Mouse (Mus musculus) midbrain, embryonic 13.5 days (tissue): Measurements from ENCODE around the gene Ucp2. TPM values are rescaled to one million over a fixed set of nuclear protein-coding genes. Genes with fewer than 3 reads are reported as not detected.

Experiments
- ATAC-seq: fragments of 200-750 bp; cut with Nextera tagmentation; 2 replicates; pipeline ENCODE4 v1.8.0; 2017; ENCODE audit warnings: mild to moderate bottlenecking, moderate TSS enrichment, moderate library complexity
- H3K27ac ChIP-seq: fragments of 300-500 bp; sonication (generic); 2 replicates; pipeline ENCODE4 v1.5.1; 2015; ENCODE audit warnings: inconsistent platforms, mild to moderate bottlenecking, moderate library complexity
- H3K27me3 ChIP-seq: fragments of 300-500 bp; sonication (generic); 2 replicates; pipeline ENCODE4 v1.6.1; 2015; ENCODE audit warnings: mild to moderate bottlenecking, inconsistent platforms
- H3K36me3 ChIP-seq: fragments of 300-500 bp; sonication (generic); 2 replicates; pipeline ENCODE4 v1.6.1; 2015; ENCODE audit warnings: mild to moderate bottlenecking, inconsistent platforms
- H3K4me1 ChIP-seq: fragments of 300-500 bp; sonication (generic); replicated peaks from 2 replicates; pipeline ENCODE4 v1.6.1; 2015; ENCODE audit warnings: inconsistent platforms
- H3K4me2 ChIP-seq: fragments of 300-500 bp; sonication (generic); replicated peaks from 2 replicates; pipeline ENCODE4 v1.6.1; 2015; ENCODE audit warnings: moderate library complexity, mild to moderate bottlenecking, inconsistent platforms
- H3K4me3 ChIP-seq: fragments of 300-500 bp; sonication (generic); replicated peaks from 2 replicates; pipeline ENCODE4 v1.5.1; 2015; ENCODE audit warnings: mild to moderate bottlenecking, inconsistent platforms
- H3K9ac ChIP-seq: fragments of 300-500 bp; sonication (generic); replicated peaks from 2 replicates; pipeline ENCODE4 v1.6.1; 2015; ENCODE audit warnings: mild to moderate bottlenecking, inconsistent platforms
- H3K9me3 ChIP-seq: fragments of 300-500 bp; sonication (generic); 2 replicates; pipeline ENCODE4 v1.6.1; 2016; ENCODE audit warnings: mild to moderate bottlenecking, inconsistent platforms
- WGBS: fragments of 180-500 bp; shearing (Covaris S2); methylation state at CpG from one replicate; pipeline ENCODE4 v1.1.7; 2015; 5-methylcytosine and 5-hydroxymethylcytosine counted together
- polyA plus RNA-seq: library from polyadenylated mRNA; unstranded; fragments of >200 nt; fragmentation: Nextera tagmentation; extraction: Ambion mirVana; gene quantifications from 2 replicates; pipeline ENCODE4 v1.2.1, GENCODE M21; 2015

The Ucp2 gene
- polyA plus RNA-seq, 1 experiment from 2014 or later = 52.5 TPM

DNA sequence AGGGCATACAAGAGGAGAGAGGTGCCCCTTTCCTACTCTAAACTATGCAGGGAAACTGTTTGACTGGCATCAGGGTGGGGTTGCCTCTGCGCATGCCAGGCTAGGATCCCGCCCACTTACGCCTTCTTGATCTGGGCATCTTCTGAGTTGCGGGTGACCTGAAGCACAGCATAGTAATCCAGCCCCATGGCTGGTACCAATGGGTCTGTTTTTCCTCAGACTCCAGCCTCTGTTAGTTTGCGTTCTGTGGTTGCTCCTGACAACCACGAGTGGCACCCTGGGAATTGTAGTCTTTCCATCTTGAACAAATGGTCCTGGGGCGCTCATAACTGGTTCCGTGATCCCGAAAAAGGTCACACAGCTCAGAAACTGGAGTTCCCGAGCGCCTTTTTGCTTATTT, 21.4 kb downstream of the Ucp2 start, which contains the start of gene Dnajb13:
Dnajb13 (minus strand) TSS at position 388 of the 400 bp plus-strand sequence.
- Histone ChIP-seq H3K4me3 (no peak within 1 kb of the TSS), H3K4me1 (no peaks in the 10 kb centered on the region; the same call in 1 of the 2 replicates), H3K27me3 (no peaks in the 10 kb centered on the region), H3K4me2 (peak within 1 kb of the TSS; percentile 17), H3K9me3 (no peaks in the 10 kb centered on the region), H3K27ac (no peak within 1 kb of the TSS), H3K36me3 (no peaks in the 10 kb centered on the region), H3K9ac (no peak within 1 kb of the TSS)
- WGBS = 42% methylated on average over 11 of the region's 11 CpGs
- peak; percentile 60 for ATAC-seq

DNA sequence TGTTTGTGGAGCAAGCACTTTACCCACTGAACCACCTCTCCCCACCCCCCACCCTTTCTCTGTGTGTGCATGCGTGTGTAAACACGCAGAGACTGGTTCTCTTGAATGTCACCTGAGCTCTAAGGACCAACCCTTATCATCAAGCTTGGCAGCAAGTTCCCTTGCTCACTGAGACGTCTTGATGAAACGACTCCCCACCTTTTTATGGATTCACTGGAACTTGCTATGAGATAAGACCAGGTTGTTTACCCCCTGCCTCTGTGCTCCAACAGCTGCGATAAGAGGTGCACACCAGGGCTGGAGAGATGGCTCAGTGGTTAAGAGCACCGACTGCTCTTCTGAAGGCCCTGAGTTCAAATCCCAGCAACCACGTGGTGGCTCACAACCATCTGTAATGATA, 27.1 kb downstream of the Ucp2 start:
- Histone ChIP-seq H3K4me3 (no peak overlapping the region), H3K9ac (no peak overlapping the region), H3K27ac (no peak overlapping the region), H3K36me3 (no peaks in the 10 kb centered on the region), H3K27me3 (no peaks in the 10 kb centered on the region), H3K4me2 (no peak overlapping the region), H3K9me3 (no peaks in the 10 kb centered on the region), H3K4me1 (no peaks in the 10 kb centered on the region)
- 73% methylated on average over 7 of the region's 7 CpGs for WGBS
- no peak for ATAC-seq

DNA sequence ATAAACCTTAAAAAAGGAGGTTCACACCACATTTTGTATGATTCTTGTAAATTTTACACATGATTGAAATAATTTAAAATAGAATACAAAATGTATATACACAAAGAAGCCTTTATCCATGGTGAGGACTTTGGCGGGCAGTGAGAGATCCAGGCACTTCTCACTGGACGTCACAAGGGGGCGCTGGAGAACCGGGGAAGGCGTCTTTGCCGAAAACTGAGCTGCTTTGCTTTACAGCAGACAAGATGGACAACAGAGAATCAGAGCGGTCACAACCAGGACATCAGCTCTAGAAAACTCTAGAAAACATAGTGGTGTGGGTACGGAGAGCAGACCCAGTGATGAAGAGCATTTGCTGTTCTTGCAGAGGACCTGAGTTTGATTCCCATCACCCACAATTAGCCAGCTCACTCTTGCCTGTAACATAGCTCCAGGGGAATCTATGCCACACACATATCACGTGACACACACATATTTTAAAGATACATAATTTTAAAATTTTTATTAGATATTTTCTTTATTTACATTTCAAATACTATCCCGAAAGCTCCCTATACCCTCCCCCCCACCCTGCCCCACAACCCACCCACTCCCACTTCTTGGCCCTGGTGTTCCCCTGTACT, 27.6 kb downstream of the Ucp2 start:
- WGBS = 21% methylated on average over 10 of the region's 10 CpGs
- Histone ChIP-seq H3K4me2 (no peak overlapping the region; the same call in 1 of the 2 replicates), H3K9ac (no peak overlapping the region), H3K9me3 (no peaks in the 10 kb centered on the region), H3K4me3 (no peak overlapping the region), H3K27ac (no peak overlapping the region), H3K27me3 (no peaks in the 10 kb centered on the region), H3K4me1 (no peaks in the 10 kb centered on the region), H3K36me3 (no peaks in the 10 kb centered on the region)
- ATAC-seq = peak; percentile 72

DNA sequence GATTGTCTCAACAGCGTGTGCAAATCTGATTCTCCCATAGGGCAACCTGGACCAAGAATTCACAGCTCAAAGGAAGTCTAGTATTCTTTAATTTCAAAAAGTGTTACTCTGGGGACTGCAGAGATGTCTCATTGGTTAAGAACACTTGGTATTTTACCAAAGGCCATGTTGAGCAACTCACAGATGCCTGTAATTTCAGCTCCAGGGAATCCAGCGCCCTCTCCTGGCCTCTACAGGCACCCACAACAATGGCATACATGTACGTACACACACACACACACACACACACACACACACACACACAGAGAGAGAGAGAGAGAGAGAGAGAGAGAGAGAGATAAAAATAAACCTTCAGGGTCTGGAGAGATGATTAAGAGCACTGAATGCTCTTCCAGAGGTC, 29.1 kb downstream of the Ucp2 start:
- Histone ChIP-seq H3K4me3 (no peak overlapping the region), H3K4me1 (no peaks in the 10 kb centered on the region), H3K9me3 (no peaks in the 10 kb centered on the region), H3K36me3 (no peaks in the 10 kb centered on the region), H3K27me3 (no peaks in the 10 kb centered on the region), H3K27ac (no peak overlapping the region), H3K4me2 (no peak overlapping the region), H3K9ac (no peak overlapping the region)
- no peak for ATAC-seq
- 75% methylated on average over 3 of the region's 3 CpGs for WGBS

DNA sequence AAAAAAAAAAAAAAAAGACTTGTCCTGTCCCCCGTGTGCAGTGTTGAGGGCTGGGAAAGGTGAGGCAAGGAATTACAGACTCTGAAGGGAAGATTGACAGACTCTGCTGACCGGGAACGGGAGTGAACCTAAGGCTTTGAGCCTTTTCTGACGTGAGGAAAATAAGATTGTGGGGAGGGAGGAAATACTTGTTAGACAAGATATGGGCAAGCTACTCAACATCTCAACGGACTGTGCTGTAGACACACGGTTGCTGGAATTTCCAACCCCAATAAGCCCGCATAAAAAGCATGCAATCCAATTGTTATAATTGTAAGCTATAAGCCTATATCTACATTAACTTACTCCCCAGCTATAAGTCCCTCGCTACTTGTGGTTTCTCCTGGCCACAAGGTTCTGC, 31.5 kb downstream of the Ucp2 start:
- H3K9me3 ChIP-seq = no peaks in the 10 kb centered on the region
- ATAC-seq = no peak
- no peak overlapping the region for H3K9ac ChIP-seq
- no peak overlapping the region for H3K27ac ChIP-seq
- H3K4me3 ChIP-seq = no peak overlapping the region
- H3K4me1 ChIP-seq = no peaks in the 10 kb centered on the region
- no peaks in the 10 kb centered on the region for H3K36me3 ChIP-seq
- WGBS = 79% methylated on average over 8 of the region's 8 CpGs
- no peak overlapping the region for H3K4me2 ChIP-seq
- H3K27me3 ChIP-seq = no peaks in the 10 kb centered on the region

DNA sequence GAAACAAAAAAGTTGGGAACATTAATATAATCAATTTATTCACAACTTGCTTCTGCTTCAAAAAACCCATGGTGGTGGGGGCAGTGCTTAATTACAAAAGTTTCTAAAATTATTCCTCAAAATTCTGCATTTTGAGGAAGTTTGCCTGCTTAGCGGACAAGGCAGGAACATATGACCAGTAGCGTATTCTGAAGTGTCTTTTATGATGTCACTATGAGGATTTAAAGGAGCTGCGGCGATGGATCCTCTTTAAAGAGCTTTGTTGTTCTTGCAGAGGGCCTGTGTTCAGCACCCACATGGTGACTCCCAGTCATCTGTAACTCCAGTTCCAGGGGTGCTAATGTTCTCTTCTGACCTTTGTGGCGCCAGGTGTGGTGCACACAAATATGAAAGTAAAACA, 37.6 kb downstream of the Ucp2 start:
- H3K36me3 ChIP-seq = no peaks in the 10 kb centered on the region
- 93% methylated on average over 5 of the region's 5 CpGs for WGBS
- H3K4me2 ChIP-seq = no peak overlapping the region
- no peak overlapping the region for H3K27ac ChIP-seq
- no peak overlapping the region for H3K9ac ChIP-seq
- no peak overlapping the region for H3K4me3 ChIP-seq
- H3K27me3 ChIP-seq = no peaks in the 10 kb centered on the region
- no peak for ATAC-seq
- H3K9me3 ChIP-seq = no peaks in the 10 kb centered on the region
- no peaks in the 10 kb centered on the region for H3K4me1 ChIP-seq

DNA sequence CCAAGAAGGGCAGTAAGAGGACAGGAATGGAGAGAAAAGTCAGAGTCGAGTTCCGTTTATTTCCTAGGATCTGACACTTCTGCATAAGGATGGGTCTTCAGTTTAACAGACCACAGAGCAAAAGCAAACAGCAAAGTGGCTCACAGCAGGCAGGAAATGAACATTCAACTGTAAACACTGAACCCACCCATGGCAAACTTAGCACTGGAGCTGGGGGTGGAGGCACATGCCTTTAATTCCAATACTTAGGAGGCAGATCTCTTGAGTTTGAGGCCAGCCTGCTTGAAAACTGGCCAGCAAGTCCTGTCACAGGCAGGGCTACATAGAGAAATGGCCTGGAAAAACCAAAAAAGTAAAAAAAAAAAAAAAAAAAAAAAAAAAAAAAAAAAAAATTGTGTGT, 40.4 kb downstream of the Ucp2 start:
- Histone ChIP-seq H3K36me3 (no peaks in the 10 kb centered on the region), H3K27me3 (no peaks in the 10 kb centered on the region), H3K4me1 (peaks cover 12% of the 10 kb centered on the region), H3K9me3 (no peaks in the 10 kb centered on the region), H3K27ac (no peak overlapping the region), H3K9ac (no peak overlapping the region), H3K4me2 (no peak overlapping the region), H3K4me3 (no peak overlapping the region)
- ATAC-seq = no peak
- 77% methylated on average over 2 of the region's 2 CpGs for WGBS

DNA sequence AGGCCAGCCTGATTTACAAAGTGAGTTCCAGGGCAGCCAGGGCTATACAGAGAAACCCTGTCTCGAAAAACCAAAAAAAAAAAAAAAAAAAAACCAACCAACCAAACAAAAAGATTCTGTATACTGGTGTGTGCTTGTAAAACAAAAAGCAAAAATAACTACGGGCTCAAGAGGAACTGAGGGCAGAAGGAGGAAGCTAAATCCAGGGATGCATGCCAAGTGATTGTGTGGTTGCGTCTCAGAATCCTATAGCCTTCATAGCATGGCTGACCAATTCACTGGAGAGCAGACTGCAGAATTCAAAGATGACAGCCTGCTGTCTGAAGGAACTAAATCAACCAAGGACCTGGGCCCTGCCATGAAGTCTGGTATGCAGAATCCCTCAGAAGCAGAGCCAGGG, 41.1 kb downstream of the Ucp2 start:
- ATAC-seq = no peak
- peaks cover 4% of the 10 kb centered on the region for H3K36me3 ChIP-seq
- no peaks in the 10 kb centered on the region for H3K27me3 ChIP-seq
- no peaks in the 10 kb centered on the region for H3K9me3 ChIP-seq
- H3K9ac ChIP-seq = no peak overlapping the region
- H3K27ac ChIP-seq = no peak overlapping the region
- no peak overlapping the region for H3K4me3 ChIP-seq
- H3K4me2 ChIP-seq = no peak overlapping the region
- peaks cover 12% of the 10 kb centered on the region for H3K4me1 ChIP-seq
- 90% methylated on average over 3 of the region's 3 CpGs for whole genome bisulfite sequencing

DNA sequence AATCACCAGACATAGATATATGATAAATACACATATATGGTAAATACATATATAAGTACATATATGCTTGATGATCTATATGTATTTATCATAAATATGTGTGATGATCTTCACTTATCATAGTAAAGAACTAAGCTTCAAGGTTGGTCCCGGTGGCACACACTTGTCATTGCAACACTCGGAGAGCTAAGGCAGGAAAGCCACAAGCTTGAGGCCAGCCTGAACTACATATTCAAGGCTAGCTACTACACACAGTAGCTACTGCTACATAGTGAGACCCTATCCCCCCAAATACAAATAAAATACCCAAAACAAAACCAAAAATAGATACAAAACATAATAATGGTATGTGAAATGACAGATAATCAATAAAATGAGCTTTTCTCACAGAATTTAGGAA, 42.7 kb downstream of the Ucp2 start:
- Histone ChIP-seq H3K27me3 (no peaks in the 10 kb centered on the region), H3K36me3 (peaks cover 20% of the 10 kb centered on the region), H3K4me1 (peaks cover 12% of the 10 kb centered on the region), H3K4me2 (peak overlapping the region; percentile 66; the same call in 1 of the 2 replicates), H3K27ac (no peak overlapping the region), H3K4me3 (no peak overlapping the region), H3K9ac (no peak overlapping the region), H3K9me3 (no peaks in the 10 kb centered on the region)
- no peak for ATAC-seq
- WGBS = 75% methylated on average over 2 of the region's 2 CpGs

DNA sequence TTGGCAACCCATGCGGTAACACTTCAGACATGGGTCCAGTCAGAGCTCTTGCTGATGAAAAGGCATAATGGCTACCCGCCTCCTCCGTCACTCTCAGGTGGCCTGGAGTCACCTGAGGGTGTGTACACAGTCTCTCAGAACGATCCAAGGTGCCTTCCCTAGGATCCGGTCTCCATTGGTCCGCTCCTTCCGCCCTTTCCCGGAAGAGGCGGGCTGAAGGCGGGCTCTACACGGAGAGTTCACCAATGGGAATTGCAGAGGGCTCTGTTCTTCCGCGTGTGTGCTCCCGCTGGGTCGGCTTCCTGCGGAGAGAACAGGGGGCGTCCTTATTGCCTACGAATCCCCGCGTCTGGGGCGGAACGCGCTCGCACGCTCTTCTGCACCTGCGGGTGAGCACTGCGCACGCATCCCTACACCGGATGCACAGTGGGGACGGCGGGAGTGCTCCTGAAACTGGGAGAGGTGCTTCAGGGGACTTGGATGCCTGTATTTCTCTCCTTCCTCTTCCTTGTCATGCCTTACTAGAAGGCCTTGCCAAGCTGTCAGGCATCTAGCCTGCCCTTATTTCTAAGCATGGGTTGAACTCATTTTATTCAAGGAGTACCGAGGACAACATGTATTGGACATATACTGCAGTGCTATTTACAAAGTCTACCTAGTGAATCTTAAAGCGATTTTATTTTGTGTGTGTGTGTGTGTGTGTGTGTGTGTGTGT, 43.8 kb downstream of the Ucp2 start, which contains the start of gene Coa4:
Coa4 (plus strand) TSS at position 268 of the 715 bp plus-strand sequence.
- peak within 1 kb of the TSS; percentile 88 for H3K27ac ChIP-seq
- 0% methylated on average over 33 of the region's 33 CpGs for WGBS
- ATAC-seq = peak; percentile 100
- peak within 1 kb of the TSS; percentile 73 for H3K4me3 ChIP-seq
- peaks cover 12% of the 10 kb centered on the region for H3K4me1 ChIP-seq
- no peaks in the 10 kb centered on the region for H3K9me3 ChIP-seq
- peak within 1 kb of the TSS; percentile 66 for H3K4me2 ChIP-seq
- H3K36me3 ChIP-seq = peaks cover 20% of the 10 kb centered on the region
- H3K9ac ChIP-seq = peak within 1 kb of the TSS; percentile 79
- no peaks in the 10 kb centered on the region for H3K27me3 ChIP-seq

DNA sequence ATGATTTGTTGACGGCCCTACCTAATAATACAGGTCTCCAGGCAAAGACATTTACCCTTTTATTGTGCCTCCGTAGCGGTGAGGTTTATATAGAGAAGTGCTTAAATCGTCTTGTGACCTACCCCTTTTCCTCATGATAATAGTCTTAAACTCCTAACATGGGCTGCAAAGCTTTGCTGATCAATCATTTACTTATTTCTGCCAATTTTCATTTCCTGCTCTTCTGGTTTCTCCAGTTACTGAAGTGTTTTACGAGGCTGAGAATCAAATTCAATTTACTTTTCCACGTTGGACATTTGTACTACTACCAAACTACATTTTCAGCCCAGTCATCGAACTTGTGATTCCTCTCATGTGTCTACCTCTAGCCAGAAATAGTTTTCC, 44.4 kb downstream of the Ucp2 start:
- Histone ChIP-seq H3K36me3 (peaks cover 20% of the 10 kb centered on the region), H3K4me2 (peak overlapping the region; percentile 66), H3K4me3 (peak overlapping the region; percentile 73), H3K27me3 (no peaks in the 10 kb centered on the region), H3K9me3 (no peaks in the 10 kb centered on the region), H3K9ac (peak overlapping the region; percentile 79), H3K27ac (peak overlapping the region; percentile 88), H3K4me1 (peaks cover 12% of the 10 kb centered on the region)
- no peak for ATAC-seq
- WGBS = 40% methylated on average over 7 of the region's 7 CpGs

DNA sequence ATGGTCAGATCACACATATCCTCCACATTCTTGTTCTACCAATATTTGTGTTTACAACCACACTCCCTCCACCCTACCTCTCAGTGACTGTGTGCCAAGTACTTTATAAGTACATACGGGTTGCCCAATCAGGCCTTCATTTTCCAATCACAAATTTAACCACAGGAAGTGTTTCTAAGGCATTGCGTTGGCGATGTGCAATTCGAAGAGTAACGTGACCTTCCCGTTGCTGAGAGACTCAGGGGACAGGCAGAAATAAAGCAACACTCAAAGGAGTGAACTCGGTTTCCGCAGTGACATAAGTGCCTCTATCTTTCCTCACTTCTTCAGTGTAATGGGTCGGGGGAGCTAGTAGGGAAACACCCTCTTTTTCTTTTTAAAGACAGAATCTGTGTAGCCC, 46.4 kb downstream of the Ucp2 start:
- Histone ChIP-seq H3K27ac (no peak overlapping the region), H3K27me3 (0 out of 2 replicates have a peak, but pooled peaks cover 4% of the 10 kb centered on the region), H3K4me2 (no peak overlapping the region), H3K4me1 (peaks cover 12% of the 10 kb centered on the region), H3K36me3 (peaks cover 20% of the 10 kb centered on the region), H3K9ac (no peak overlapping the region), H3K4me3 (no peak overlapping the region), H3K9me3 (no peaks in the 10 kb centered on the region)
- 96% methylated on average over 9 of the region's 9 CpGs for WGBS
- no peak for ATAC-seq
